Mouse (Mus musculus): ENCODE results near the gene Naa80. TPM values are rescaled to one million over a fixed set of nuclear protein-coding genes. Genes with fewer than 3 reads are reported as not detected.

The Naa80 gene
- polyA plus RNA-seq, 1 experiment from 2014 or later = 39.9 TPM

GRCm38 (mm10) chr9:107632478-107632877 lies 53.8 kb downstream of the Naa80 start:
- H3K4me3 ChIP-seq (ENCODE audit: inconsistent target) = peak overlapping the region; percentile 99
- 0 out of 2 replicates have a peak, but pooled peaks cover 7% of the 10 kb centered on the region for H3K36me3 ChIP-seq (ENCODE audit: inconsistent target)
- 60% methylated on average over 6 of the region's 6 CpGs for WGBS (ENCODE audit: missing documents)

GRCm38 (mm10) chr9:107633091-107633660 lies 54.5 kb downstream of the Naa80 start:
- Histone ChIP-seq H3K36me3 (ENCODE audit: inconsistent target) (no peaks in the 10 kb centered on the region), H3K79me2 (ENCODE audit: inconsistent target) (peaks cover 69% of the 10 kb centered on the region), H3K27ac (peak overlapping the region; percentile 95), H3K4me3 (ENCODE audit: inconsistent target) (peak overlapping the region; percentile 99)
- WGBS (ENCODE audit: missing documents) = under 1% methylated on average over 33 of the region's 33 CpGs

More at GRCm38 (mm10) chr9:107632478-107632877, 53.8 kb downstream of the Naa80 start:
- Histone ChIP-seq H3K79me2 (ENCODE audit: inconsistent target) (peaks cover 75% of the 10 kb centered on the region), H3K27ac (peak overlapping the region; percentile 87)

Other genes with a start within 250 kb of the Naa80 start
- gene Hemk1, start 240.5 kb upstream of the Naa80 start, polyA plus RNA-seq (2018) = 2.6 to 5.5 TPM (median 5.2 TPM) in 3 replicates
- not detected in 3 replicates for gene 6430571L13Rik, start 238.3 kb upstream of the Naa80 start, polyA plus RNA-seq (2018)
- not detected in 3 replicates for gene Cacna2d2, start 179.3 kb upstream of the Naa80 start, polyA plus RNA-seq (2018)
- 17.7 to 33.3 TPM (median 29.4 TPM) in 3 replicates for gene Tmem115, start 44.9 kb upstream of the Naa80 start, polyA plus RNA-seq (2018)
- gene Cyb561d2, start 36.7 kb upstream of the Naa80 start, polyA plus RNA-seq (2018) = 7.6 to 19.6 TPM (median 16.7 TPM) in 3 replicates
- 9.4 to 15.1 TPM (median 10.0 TPM) in 3 replicates for gene Nprl2, start 36.7 kb upstream of the Naa80 start, polyA plus RNA-seq (2018)
- gene Zmynd10, start 31.6 kb upstream of the Naa80 start, polyA plus RNA-seq (2018) = not detected in 3 replicates
- 23.0 to 34.3 TPM (median 33.0 TPM) in 3 replicates for gene Rassf1, start 27.3 kb upstream of the Naa80 start, polyA plus RNA-seq (2018)
- gene Tusc2, start 15.6 kb upstream of the Naa80 start, polyA plus RNA-seq (2018) = 30.9 to 32.2 TPM (median 30.9 TPM) in 3 replicates
- 17.0 to 33.6 TPM (median 19.7 TPM) in 3 replicates for gene Hyal2, start 10.9 kb upstream of the Naa80 start, polyA plus RNA-seq (2018)
- 20.3 to 38.2 TPM (median 30.4 TPM) in 3 replicates for gene Hyal1, start 2.0 kb upstream of the Naa80 start, polyA plus RNA-seq (2018)
- gene Hyal3, start 1.9 kb downstream of the Naa80 start, polyA plus RNA-seq (2018) = 0.38 to 0.51 TPM (median 0.43 TPM) in 3 replicates
- gene Ifrd2, start 8.8 kb downstream of the Naa80 start, polyA plus RNA-seq (2018) = 4.4 to 25.0 TPM (median 10.0 TPM) in 3 replicates
- gene Sema3b, start 30.3 kb downstream of the Naa80 start, polyA plus RNA-seq (2018) = not detected in 3 replicates
- 624 to 802 TPM (median 682 TPM) in 3 replicates for gene Gnai2, start 56.5 kb downstream of the Naa80 start, polyA plus RNA-seq (2018)
- gene Slc38a3, start 90.6 kb downstream of the Naa80 start, polyA plus RNA-seq (2018) = not detected in 3 replicates
- not detected in 3 replicates for gene Gnat1, start 100.8 kb downstream of the Naa80 start, polyA plus RNA-seq (2018)
- 0.08 to 0.93 TPM in 2 of 3 replicates, not detected in the other for gene Sema3f, start 131.6 kb downstream of the Naa80 start, polyA plus RNA-seq (2018)
- gene Rbm5, start 192.1 kb downstream of the Naa80 start, polyA plus RNA-seq (2018) = 48.8 to 74.7 TPM (median 61.8 TPM) in 3 replicates